Mouse (Mus musculus) lung, embryonic 15.5 days (tissue): ENCODE measurements around the gene Ccdc71. TPM values are rescaled to one million over a fixed set of nuclear protein-coding genes. Genes with fewer than 3 reads are reported as not detected.

Experiments used
- ATAC-seq: fragments of 200-750 bp; cut with Nextera tagmentation; 2 replicates; pipeline ENCODE4 v1.8.0; 2017; ENCODE audit warnings: moderate number of reproducible peaks, borderline replicate concordance; ENCODE audit not compliant: low FRiP score, low TSS enrichment; ENCODE audit errors: extremely low read depth
- H3K27ac ChIP-seq: fragments of 300-500 bp; sonication (generic); 2 replicates; pipeline ENCODE4 v1.5.1; 2015; ENCODE audit warnings: moderate library complexity, mild to moderate bottlenecking, inconsistent platforms
- H3K27me3 ChIP-seq: fragments of 300-500 bp; sonication (generic); 2 replicates; pipeline ENCODE4 v1.6.1; 2015; ENCODE audit warnings: inconsistent platforms
- H3K36me3 ChIP-seq: fragments of 300-500 bp; sonication (generic); 2 replicates; pipeline ENCODE4 v1.6.1; 2015; ENCODE audit warnings: inconsistent platforms
- H3K4me1 ChIP-seq: fragments of 300-500 bp; sonication (generic); 2 replicates; pipeline ENCODE4 v1.6.1; 2015; ENCODE audit warnings: inconsistent platforms
- H3K4me2 ChIP-seq: fragments of 300-500 bp; sonication (generic); 2 replicates; pipeline ENCODE4 v1.6.1; 2015; ENCODE audit warnings: inconsistent platforms, mild to moderate bottlenecking, moderate library complexity
- H3K4me3 ChIP-seq: fragments of 300-500 bp; sonication (generic); 2 replicates; pipeline ENCODE4 v1.5.1; 2015; ENCODE audit warnings: mild to moderate bottlenecking, inconsistent platforms
- H3K9ac ChIP-seq: fragments of 300-500 bp; sonication (generic); 2 replicates; pipeline ENCODE4 v1.6.1; 2015; ENCODE audit warnings: inconsistent platforms
- H3K9me3 ChIP-seq: fragments of 300-500 bp; sonication (generic); 2 replicates; pipeline ENCODE4 v1.6.1; 2016; ENCODE audit warnings: inconsistent platforms
- WGBS: fragments of 180-500 bp; shearing (Covaris S2); methylation state at CpG from one replicate; pipeline ENCODE4 v1.1.7; 2015; 5-methylcytosine and 5-hydroxymethylcytosine counted together
- polyA plus RNA-seq: library from polyadenylated mRNA; unstranded; fragments of >200 nt; fragmentation: Nextera tagmentation; extraction: Ambion mirVana; gene quantifications from 2 replicates; pipeline ENCODE4 v1.2.1, GENCODE M21; 2015

Gene Ccdc71
- polyA plus RNA-seq, 1 experiment from 2014 or later, result 56.6 TPM

DNA sequence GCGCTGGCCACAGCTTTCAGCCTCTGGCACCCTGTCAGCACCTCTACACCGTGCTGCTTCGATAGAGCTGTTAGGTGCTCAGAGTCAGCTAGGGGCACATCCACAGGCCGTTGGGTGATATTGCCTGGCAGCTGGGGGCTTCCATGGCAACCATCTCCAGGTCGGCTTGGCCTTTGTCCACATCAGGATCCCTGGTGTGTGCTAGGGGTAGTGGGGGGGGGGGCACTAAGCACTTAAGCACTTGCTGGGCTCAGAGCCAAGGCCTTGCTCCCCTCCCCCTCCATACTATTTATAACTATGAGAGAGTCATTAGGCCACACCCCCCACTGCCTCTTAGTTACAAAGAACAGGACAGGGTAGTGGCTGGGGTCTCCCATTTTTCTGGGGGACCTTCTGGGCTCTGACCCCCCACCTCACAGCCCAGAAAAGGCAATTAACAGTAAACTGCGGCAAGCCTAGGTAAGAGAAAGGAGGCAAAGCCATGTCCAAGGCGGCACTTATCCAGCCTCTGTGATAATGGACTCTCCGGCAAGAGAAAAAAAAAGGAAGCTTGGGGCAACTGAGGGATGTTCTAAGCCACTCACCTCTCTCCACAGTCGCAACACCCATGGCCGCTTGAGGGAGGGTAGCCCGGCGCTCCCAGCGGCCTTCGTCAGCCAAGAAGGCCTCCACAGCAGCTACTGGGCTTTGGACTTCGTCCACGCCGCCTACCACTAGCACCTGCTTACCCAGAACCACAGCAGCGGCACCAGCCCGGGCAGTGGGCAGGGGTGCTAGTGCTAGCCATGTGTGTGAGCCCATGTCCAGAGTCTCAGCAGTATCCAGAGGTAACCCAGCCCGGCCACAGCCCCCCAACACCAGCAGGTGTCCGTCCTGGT, 9.8 kb upstream of the Ccdc71 start:
- peaks cover 19% of the 10 kb centered on the region for H3K36me3 ChIP-seq
- peak overlapping the region; percentile 66 for H3K4me3 ChIP-seq
- H3K27me3 ChIP-seq, result no peaks in the 10 kb centered on the region
- peak overlapping the region; percentile 80 for H3K27ac ChIP-seq
- H3K4me2 ChIP-seq, result peak overlapping the region; percentile 98
- peak overlapping the region; percentile 8; the same call in 1 of the 2 replicates for H3K9ac ChIP-seq
- peak; percentile 24 for ATAC-seq
- 51% methylated on average over 21 of the region's 21 CpGs for WGBS
- no peaks in the 10 kb centered on the region for H3K9me3 ChIP-seq
- H3K4me1 ChIP-seq, result peaks cover 43% of the 10 kb centered on the region

GRCm38 (mm10) chr9:108451170-108451493, 9.2 kb upstream of the Ccdc71 start:
- Histone ChIP-seq H3K9ac (no peak overlapping the region), H3K9me3 (no peaks in the 10 kb centered on the region), H3K27me3 (no peaks in the 10 kb centered on the region), H3K4me3 (peak overlapping the region; percentile 66), H3K4me1 (peaks cover 43% of the 10 kb centered on the region), H3K36me3 (peaks cover 19% of the 10 kb centered on the region), H3K4me2 (peak overlapping the region; percentile 98), H3K27ac (peak overlapping the region; percentile 80)
- no peak for ATAC-seq
- 75% methylated on average over 6 of the region's 6 CpGs for WGBS

GRCm38 (mm10) chr9:108451519-108452160, 8.7 kb upstream of the Ccdc71 start:
- Histone ChIP-seq H3K9ac (peak overlapping the region; percentile 74), H3K27me3 (no peaks in the 10 kb centered on the region), H3K4me3 (peak overlapping the region; percentile 66), H3K9me3 (no peaks in the 10 kb centered on the region), H3K4me2 (peak overlapping the region; percentile 98), H3K36me3 (peaks cover 19% of the 10 kb centered on the region), H3K27ac (peak overlapping the region; percentile 84), H3K4me1 (peaks cover 43% of the 10 kb centered on the region)
- ATAC-seq, result no peak
- WGBS, result 40% methylated on average over 6 of the region's 6 CpGs

DNA sequence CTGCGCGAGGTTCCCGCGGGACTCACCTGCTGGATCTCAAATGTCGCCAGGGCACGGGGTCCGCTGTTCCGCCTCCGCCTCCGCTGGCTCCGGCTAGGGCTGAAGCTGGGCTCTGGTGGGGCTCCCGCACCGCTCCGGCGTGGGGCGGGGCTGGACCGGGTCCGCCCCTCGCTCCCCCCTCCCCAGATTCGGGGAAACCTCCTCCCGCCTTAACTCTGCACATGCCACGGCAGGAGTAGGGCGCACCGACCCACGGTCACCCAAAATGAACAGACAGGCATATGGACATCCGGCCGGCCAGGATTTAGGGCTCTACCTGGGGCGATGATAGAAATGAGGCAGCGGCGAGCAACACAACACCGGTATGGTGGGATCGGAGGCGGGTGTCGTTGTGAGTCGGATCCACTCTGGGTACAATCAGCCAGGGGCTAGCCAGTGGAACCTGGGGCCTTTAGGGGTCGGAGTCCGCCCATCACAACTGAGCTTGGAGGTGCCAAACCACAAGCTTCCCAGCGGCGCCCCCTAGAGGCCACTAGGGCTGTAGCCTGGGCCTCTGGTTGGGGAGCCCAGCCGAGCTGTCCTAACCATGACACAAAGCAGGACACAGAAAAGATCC, 7.9 kb upstream of the Ccdc71 start:
- peaks cover 43% of the 10 kb centered on the region for H3K4me1 ChIP-seq
- peak; percentile 86 for ATAC-seq
- H3K9ac ChIP-seq, result peak overlapping the region; percentile 74
- H3K36me3 ChIP-seq, result peaks cover 19% of the 10 kb centered on the region
- H3K27ac ChIP-seq, result peak overlapping the region; percentile 84
- H3K4me2 ChIP-seq, result peak overlapping the region; percentile 98
- H3K27me3 ChIP-seq, result no peaks in the 10 kb centered on the region
- H3K9me3 ChIP-seq, result no peaks in the 10 kb centered on the region
- WGBS, result under 1% methylated on average over 40 of the region's 40 CpGs
- peak overlapping the region; percentile 66 for H3K4me3 ChIP-seq

GRCm38 (mm10) chr9:108452911-108453310, 7.4 kb upstream of the Ccdc71 start:
- WGBS, result 39% methylated on average over 6 of the region's 6 CpGs
- Histone ChIP-seq H3K9ac (peak overlapping the region; percentile 74), H3K9me3 (no peaks in the 10 kb centered on the region), H3K4me3 (peak overlapping the region; percentile 66), H3K4me1 (peaks cover 43% of the 10 kb centered on the region), H3K27ac (peak overlapping the region; percentile 84), H3K36me3 (peaks cover 14% of the 10 kb centered on the region), H3K27me3 (no peaks in the 10 kb centered on the region), H3K4me2 (peak overlapping the region; percentile 98)
- ATAC-seq, result no peak

GRCm38 (mm10) chr9:108453458-108453857, 6.9 kb upstream of the Ccdc71 start:
- Histone ChIP-seq H3K9ac (no peak overlapping the region), H3K27ac (no peak overlapping the region), H3K27me3 (no peaks in the 10 kb centered on the region), H3K36me3 (peaks cover 8% of the 10 kb centered on the region), H3K4me2 (peak overlapping the region; percentile 98; the same call in 1 of the 2 replicates), H3K9me3 (no peaks in the 10 kb centered on the region), H3K4me1 (peaks cover 43% of the 10 kb centered on the region), H3K4me3 (no peak overlapping the region)
- WGBS, result 61% methylated on average over 4 of the region's 4 CpGs
- ATAC-seq, result no peak

GRCm38 (mm10) chr9:108454429-108454828, 5.9 kb upstream of the Ccdc71 start:
- Histone ChIP-seq H3K27ac (no peak overlapping the region), H3K9me3 (no peaks in the 10 kb centered on the region), H3K27me3 (no peaks in the 10 kb centered on the region), H3K4me1 (peaks cover 41% of the 10 kb centered on the region), H3K4me3 (no peak overlapping the region), H3K4me2 (no peak overlapping the region), H3K36me3 (0 out of 2 replicates have a peak, but pooled peaks cover 2% of the 10 kb centered on the region), H3K9ac (no peak overlapping the region)
- ATAC-seq, result no peak
- 83% methylated on average over 6 of the region's 6 CpGs for whole genome bisulfite sequencing

DNA sequence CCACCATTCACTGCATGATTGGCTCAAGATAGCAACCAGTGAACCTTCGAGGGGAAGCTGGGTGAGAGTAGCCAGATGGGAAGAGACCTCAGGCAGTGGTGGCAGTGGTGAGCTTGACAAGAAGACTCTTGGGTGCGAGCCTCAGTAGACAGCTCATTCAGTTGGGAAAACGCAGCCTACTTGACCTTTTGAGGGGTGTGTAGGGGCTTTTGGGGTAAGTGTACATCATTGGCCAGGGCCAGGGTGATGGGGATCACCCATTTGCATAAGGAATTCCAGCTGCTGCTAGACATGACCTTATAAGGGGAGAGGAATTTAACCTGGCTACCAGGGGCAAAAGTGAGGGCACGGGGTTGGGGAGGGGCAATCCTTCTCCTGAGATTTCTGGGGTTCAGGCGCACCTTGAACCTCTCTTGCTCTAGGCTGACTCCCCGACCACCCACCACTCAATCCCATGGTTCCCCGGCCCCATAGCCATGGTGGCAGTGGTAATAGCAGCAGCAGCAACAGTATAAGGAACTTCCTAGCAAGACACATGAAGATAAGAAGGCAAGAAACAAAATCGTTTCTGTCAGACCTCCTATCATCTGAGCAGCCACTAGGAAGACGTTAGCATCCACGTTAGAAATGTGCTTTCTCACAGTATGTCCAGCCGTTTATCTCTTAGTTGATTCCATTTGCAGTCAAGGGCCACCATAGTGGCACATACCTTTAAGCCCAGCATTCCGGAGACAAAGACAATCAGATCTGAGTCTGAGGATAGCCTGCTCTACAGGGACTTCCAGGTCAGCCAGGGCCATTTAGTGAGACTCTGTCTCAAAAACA, 4.4 kb upstream of the Ccdc71 start:
- peaks cover 29% of the 10 kb centered on the region for H3K4me1 ChIP-seq
- H3K9ac ChIP-seq, result no peak overlapping the region
- no peak overlapping the region for H3K4me2 ChIP-seq
- no peaks in the 10 kb centered on the region for H3K27me3 ChIP-seq
- no peaks in the 10 kb centered on the region for H3K9me3 ChIP-seq
- H3K27ac ChIP-seq, result no peak overlapping the region
- 62% methylated on average over 12 of the region's 12 CpGs for WGBS
- 0 out of 2 replicates have a peak, but pooled peaks cover 2% of the 10 kb centered on the region for H3K36me3 ChIP-seq
- H3K4me3 ChIP-seq, result no peak overlapping the region
- no peak for ATAC-seq

DNA sequence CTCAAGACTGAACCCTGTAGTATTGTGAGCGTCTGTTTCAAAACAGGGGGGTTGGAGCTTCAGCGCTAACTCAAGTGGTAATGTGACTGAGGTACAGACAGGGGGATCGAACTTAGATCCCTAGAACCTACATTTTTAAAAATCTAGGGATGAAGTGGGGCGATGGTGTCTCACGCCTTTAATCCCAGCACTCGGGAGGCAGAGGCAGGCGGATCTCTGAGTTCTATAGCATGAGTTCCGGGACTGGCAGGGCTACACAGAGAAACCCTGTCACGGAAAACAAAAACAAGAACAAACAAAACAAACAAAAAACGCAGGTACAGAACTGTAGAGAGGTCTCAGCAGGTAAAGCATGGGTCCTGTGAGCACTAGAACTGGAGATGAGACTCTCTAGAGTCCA, 3.4 kb upstream of the Ccdc71 start:
- ATAC-seq, result no peak
- Histone ChIP-seq H3K4me1 (peaks cover 27% of the 10 kb centered on the region), H3K36me3 (0 out of 2 replicates have a peak, but pooled peaks cover 2% of the 10 kb centered on the region), H3K4me2 (no peak overlapping the region), H3K4me3 (no peak overlapping the region), H3K9ac (no peak overlapping the region), H3K9me3 (no peaks in the 10 kb centered on the region), H3K27ac (no peak overlapping the region), H3K27me3 (no peaks in the 10 kb centered on the region)
- 88% methylated on average over 10 of the region's 10 CpGs for WGBS

GRCm38 (mm10) chr9:108459939-108460318, 398 bp upstream of the Ccdc71 start:
- no peaks in the 10 kb centered on the region for H3K9me3 ChIP-seq
- no peaks in the 10 kb centered on the region for H3K27me3 ChIP-seq
- H3K4me1 ChIP-seq, result peaks cover 21% of the 10 kb centered on the region
- H3K9ac ChIP-seq, result no peak overlapping the region
- WGBS, result 80% methylated on average over 1 of the region's 1 CpGs
- peak overlapping the region; percentile 90 for H3K4me3 ChIP-seq
- H3K4me2 ChIP-seq, result peak overlapping the region; percentile 74
- peaks cover 21% of the 10 kb centered on the region for H3K36me3 ChIP-seq
- peak overlapping the region; percentile 99 for H3K27ac ChIP-seq
- ATAC-seq, result no peak

- Histone ChIP-seq H3K4me1 (peaks cover 21% of the 10 kb centered on the region), H3K27me3 (no peaks in the 10 kb centered on the region), H3K9ac (peak within 1 kb of the TSS; percentile 87), H3K9me3 (no peaks in the 10 kb centered on the region), H3K4me2 (peak within 1 kb of the TSS; percentile 74), H3K36me3 (peaks cover 33% of the 10 kb centered on the region), H3K4me3 (peak within 1 kb of the TSS; percentile 90), H3K27ac (peak within 1 kb of the TSS; percentile 99)
- 16% methylated on average over 11 of the region's 11 CpGs for WGBS
- peak; percentile 13 for ATAC-seq
These were observed 879 bp downstream of the Ccdc71 start, which contains the start of gene Klhdc8b for GRCm38 (mm10) chr9:108461181-108461631. Klhdc8b (minus strand) TSS chr9:108461581.
